Mouse (Mus musculus): ENCODE measurements at regions not wholly inside any gene's neighbourhood (a gene's known extent, or its start where the extent isn't known, plus 50 kb on each side); places are given as distances from the start of the nearest gene placed in this dataset.
"Not testable (repeated sequence)": the region's sequence is repeated elsewhere in the genome, so short reads cannot be mapped to it uniquely, and the experiment has no call there.

DNA sequence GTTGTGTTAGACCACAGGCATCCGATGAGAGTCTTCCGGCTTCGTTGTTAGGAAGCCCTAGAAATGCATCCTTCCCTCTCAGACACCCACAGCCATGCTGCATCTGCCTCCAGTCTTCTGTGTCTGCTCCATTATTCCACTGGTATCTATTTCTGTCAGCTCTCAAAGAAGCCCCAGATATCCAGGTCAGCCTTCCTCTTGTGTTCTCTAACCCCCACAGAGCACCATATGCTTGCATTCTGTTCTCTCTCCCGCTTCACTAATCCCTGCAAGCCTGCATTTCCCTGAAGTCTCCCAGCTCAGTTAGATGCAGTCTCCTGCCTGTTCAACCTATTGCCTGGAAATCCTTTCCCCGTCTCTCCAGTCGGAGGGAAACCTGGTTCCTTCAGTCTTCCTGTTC lies 53.6 kb upstream of the Wdfy3 start:
- no peak for TF ChIP-seq CTCF (IDR thresholded peaks at IDR 0.05)

GRCm38 (mm10) chr5:102126737-102127136 lies 57.0 kb upstream of the Wdfy3 start:
- in situ Hi-C loops (cut with MboI; ENCODE audit: low pct_unique_long_range_greater_than_20kb): no loop called here
- ATAC-seq (no peak), DNase-seq (ENCODE audit: low read depth, low spot score) (no peak)
- CTCF ChIA-PET: interaction anchor here (1.8 kb wide), 1 partner anchor 20 kb away, joined by 5 read pairs; no protein-coding TSS in a partner anchor
- POLR2A ChIA-PET: no interaction called here
- TF ChIP-seq CTCF (IDR thresholded peaks at IDR 0.05): peak; percentile 87
- H3K27me3 ChIP-seq: peaks cover 6% of the 10 kb centered on the region

More for the DNA sequence above, 53.6 kb upstream of the Wdfy3 start:
- in situ Hi-C loops (cut with MboI; ENCODE audit: low pct_unique_long_range_greater_than_20kb): no loop called here
- CTCF ChIA-PET: interaction anchor here (0.6 to 1.1 kb wide), 2 partner anchors 10 to 36 kb away, joined by 3 read pairs; no protein-coding TSS in a partner anchor
- DNase-seq (ENCODE audit: low read depth, low spot score) (no peak), ATAC-seq (no peak)
- H3K27me3 ChIP-seq: peaks cover 28% of the 10 kb centered on the region
- POLR2A ChIA-PET: no interaction called here

DNA sequence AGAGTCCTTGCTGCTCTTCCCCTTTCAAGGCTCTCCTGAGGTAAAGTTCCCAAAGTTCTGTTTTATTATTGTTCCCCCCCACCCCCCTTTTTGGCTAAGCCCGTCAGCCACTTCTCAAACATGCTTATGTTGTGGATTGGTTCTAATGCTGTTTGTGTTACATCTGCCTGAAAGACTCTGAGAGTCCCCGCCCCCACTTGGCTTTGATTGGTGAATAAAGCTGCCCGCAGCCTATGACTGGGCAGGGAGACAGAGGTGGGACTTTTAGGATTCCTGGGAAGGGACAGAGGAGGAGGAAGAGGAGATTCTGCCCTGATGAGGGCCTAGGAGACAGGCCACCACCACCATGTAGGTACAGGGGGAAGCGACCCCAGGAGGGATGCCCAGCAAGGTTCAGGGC lies 78.3 kb upstream of the Wdfy3 start:
- DNase-seq (ENCODE audit: low read depth, low spot score) (no peak), ATAC-seq (no peak)
- no peak for TF ChIP-seq CTCF (IDR thresholded peaks at IDR 0.05)
- ChIA-PET CTCF (no interaction called here), POLR2A (interaction anchor here (0.6 kb wide), 1 partner anchor 449 kb away, joined by 3 read pairs; no protein-coding TSS in a partner anchor)
- H3K27me3 ChIP-seq: peaks cover 10% of the 10 kb centered on the region
- in situ Hi-C loops (cut with MboI; ENCODE audit: low pct_unique_long_range_greater_than_20kb): no loop called here

- in situ Hi-C loops (cut with MboI; ENCODE audit: low pct_unique_long_range_greater_than_20kb): no loop called here
- ChIA-PET CTCF (interaction anchor here (0.7 to 2.1 kb wide), 12 partner anchors 11 to 555 kb away, joined by 3 to 12 read pairs (median 4); no protein-coding TSS in a partner anchor), POLR2A (no interaction called here)
- ATAC-seq: peak; percentile 65
- H3K27me3 ChIP-seq: peaks cover 6% of the 10 kb centered on the region
- peak; percentile 17 for DNase-seq (ENCODE audit: low read depth, low spot score)
- TF ChIP-seq CTCF (IDR thresholded peaks at IDR 0.05): peak; percentile 94
Measured at GRCm38 (mm10) chr5:102149481-102150129, 79.9 kb upstream of the Wdfy3 start.

DNA sequence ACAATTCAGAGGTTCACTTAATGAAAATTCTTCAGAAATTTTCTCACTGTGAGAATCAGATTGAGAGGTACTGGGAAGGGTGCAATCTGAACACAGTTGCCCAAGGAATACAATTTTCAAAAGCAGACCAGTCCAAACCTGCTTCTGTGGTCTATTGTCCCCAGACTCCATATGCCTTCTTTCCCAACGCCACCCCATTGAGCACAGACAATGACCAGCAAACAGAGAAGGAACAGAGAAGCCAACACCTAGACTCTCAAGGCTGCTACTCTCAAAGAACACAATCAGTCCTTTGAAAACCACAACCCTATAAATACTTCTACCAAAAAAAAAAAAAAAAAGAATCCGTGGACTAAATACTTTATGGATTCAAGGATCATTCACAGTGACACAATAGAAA lies 89.9 kb upstream of the Wdfy3 start:
- peaks cover 11% of the 10 kb centered on the region for H3K27me3 ChIP-seq
- ChIA-PET POLR2A (no interaction called here), CTCF (interaction anchor here (1.8 kb wide), 1 partner anchor 10 kb away, joined by 9 read pairs; no protein-coding TSS in a partner anchor)
- no peak for ATAC-seq
- DNase-seq (ENCODE audit: low read depth, low spot score): no peak
- in situ Hi-C loops (cut with MboI; ENCODE audit: low pct_unique_long_range_greater_than_20kb): no loop called here
- TF ChIP-seq CTCF (IDR thresholded peaks at IDR 0.05): no peak

GRCm38 (mm10) chr5:102167981-102168380 lies 98.3 kb upstream of the Wdfy3 start:
- ChIA-PET CTCF (no interaction called here), POLR2A (no interaction called here)
- in situ Hi-C loops (cut with MboI; ENCODE audit: low pct_unique_long_range_greater_than_20kb): no loop called here

GRCm38 (mm10) chr5:102171808-102172207 lies 102.1 kb upstream of the Wdfy3 start:
- TF ChIP-seq CTCF (IDR thresholded peaks at IDR 0.05): no peak
- POLR2A ChIA-PET: no interaction called here
- ATAC-seq (no peak), DNase-seq (ENCODE audit: low read depth, low spot score) (no peak)
- in situ Hi-C loops (cut with MboI; ENCODE audit: low pct_unique_long_range_greater_than_20kb): no loop called here
- CTCF ChIA-PET: interaction anchor here (0.9 to 2.7 kb wide), 3 partner anchors 17 to 31 kb away, joined by 4 to 9 read pairs (median 5); no protein-coding TSS in a partner anchor
- H3K27me3 ChIP-seq: peaks cover 16% of the 10 kb centered on the region

More at GRCm38 (mm10) chr5:102167981-102168380, 98.3 kb upstream of the Wdfy3 start:
- peaks cover 18% of the 10 kb centered on the region for H3K27me3 ChIP-seq
- DNase-seq (ENCODE audit: low read depth, low spot score) (no peak), ATAC-seq (no peak)
- TF ChIP-seq CTCF (IDR thresholded peaks at IDR 0.05): no peak

- peaks cover 25% of the 10 kb centered on the region for H3K27me3 ChIP-seq
- POLR2A ChIA-PET: no interaction called here
- DNase-seq (ENCODE audit: low read depth, low spot score): no peak
- no peak for TF ChIP-seq CTCF (IDR thresholded peaks at IDR 0.05)
- ATAC-seq: no peak
- CTCF ChIA-PET: interaction anchor here (0.9 kb wide), 1 partner anchor 11 kb away, joined by 3 read pairs; no protein-coding TSS in a partner anchor
- in situ Hi-C loops (cut with MboI; ENCODE audit: low pct_unique_long_range_greater_than_20kb): no loop called here
Measured at GRCm38 (mm10) chr5:102180250-102180649, 110.5 kb upstream of the Wdfy3 start.

GRCm38 (mm10) chr5:102188951-102189350 lies 119.2 kb upstream of the Wdfy3 start:
- POLR2A ChIA-PET; DNase-seq (ENCODE audit: low read depth, low spot score); H3K27me3 ChIP-seq; ATAC-seq; in situ Hi-C loops (cut with MboI; ENCODE audit: low pct_unique_long_range_greater_than_20kb): not testable (repeated sequence)
- CTCF ChIA-PET: interaction anchor here (2.1 kb wide), 1 partner anchor 17 kb away, joined by 9 read pairs; no protein-coding TSS in a partner anchor

DNA sequence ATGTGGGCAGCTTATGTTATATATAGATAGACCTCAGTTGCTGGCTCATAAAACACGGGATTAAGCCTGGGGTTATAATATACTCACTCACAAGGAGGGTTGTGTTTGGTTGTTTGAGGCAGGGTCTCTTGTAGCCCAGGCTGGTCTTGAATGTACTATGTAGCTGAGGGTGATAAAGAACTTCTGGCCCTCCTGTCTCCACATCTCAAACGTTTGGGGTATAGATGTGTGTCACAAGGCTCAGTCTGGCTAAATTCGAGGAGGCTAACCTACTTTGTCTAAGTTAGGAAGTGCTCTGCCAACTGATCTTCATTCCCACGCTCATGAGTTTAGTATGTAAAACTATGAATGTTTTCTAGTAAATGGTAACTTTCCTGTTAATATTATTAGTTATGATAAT lies 136.7 kb upstream of the Wdfy3 start:
- no peak for TF ChIP-seq CTCF (IDR thresholded peaks at IDR 0.05)
- POLR2A ChIA-PET: interaction anchor here (0.7 kb wide), 1 partner anchor 684 kb away, joined by 3 read pairs; no protein-coding TSS in a partner anchor
- CTCF ChIA-PET: interaction anchor here (0.9 to 3.7 kb wide), 12 partner anchors 16 to 667 kb away, joined by 3 to 23 read pairs (median 4); no protein-coding TSS in a partner anchor
- in situ Hi-C loops (cut with MboI; ENCODE audit: low pct_unique_long_range_greater_than_20kb): loop anchor here (5.0 to 25.0 kb wide), 4 partner anchors 486 to 956 kb away; no protein-coding TSS in a partner anchor
- DNase-seq (ENCODE audit: low read depth, low spot score) (no peak), ATAC-seq (no peak)
- peaks cover 6% of the 10 kb centered on the region for H3K27me3 ChIP-seq

DNA sequence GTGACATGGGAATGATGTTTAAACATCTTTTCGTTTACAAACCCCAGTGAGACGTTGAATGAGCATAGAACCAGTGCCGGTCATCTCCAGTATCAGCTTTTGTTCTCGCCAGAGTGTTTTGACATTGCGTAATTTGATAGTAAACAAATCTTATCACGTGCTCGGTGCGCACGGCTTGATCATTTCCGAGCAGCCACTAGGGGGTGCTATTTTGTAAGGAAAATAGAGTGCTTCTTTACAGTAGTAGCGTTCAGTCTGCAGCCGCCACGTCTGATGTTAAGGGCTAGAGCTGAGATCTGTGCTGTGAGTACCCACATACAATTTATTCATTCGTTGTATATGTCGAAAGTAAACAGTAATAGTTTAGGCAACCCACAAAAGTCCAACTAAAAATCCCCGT lies 137.2 kb upstream of the Wdfy3 start:
- in situ Hi-C loops (cut with MboI; ENCODE audit: low pct_unique_long_range_greater_than_20kb): loop anchor here (5.0 to 25.0 kb wide), 4 partner anchors 485 to 955 kb away; no protein-coding TSS in a partner anchor

More for the DNA sequence above, 137.2 kb upstream of the Wdfy3 start:
- peak; percentile 10 for DNase-seq (ENCODE audit: low read depth, low spot score)
- H3K27me3 ChIP-seq: peaks cover 6% of the 10 kb centered on the region
- TF ChIP-seq CTCF (IDR thresholded peaks at IDR 0.05): peak; percentile 90
- POLR2A ChIA-PET: interaction anchor here (0.7 kb wide), 1 partner anchor 683 kb away, joined by 3 read pairs; no protein-coding TSS in a partner anchor
- peak; percentile 83 for ATAC-seq
- CTCF ChIA-PET: interaction anchor here (0.6 to 3.7 kb wide), 16 partner anchors 17 to 668 kb away, joined by 3 to 23 read pairs (median 4); no protein-coding TSS in a partner anchor

Measured in Patski (cell line).